Mouse (Mus musculus): Measurements from ENCODE around the gene Tmem189.

GRCm38 (mm10) chr2:167709969-167710368 is 20.3 kb upstream of the Tmem189 start:
- no peak for TF ChIP-seq CTCF (IDR thresholded peaks at IDR 0.05)
- TF ChIP-seq EP300 (IDR thresholded peaks at IDR 0.05) = no peak
